Mouse (Mus musculus) cerebellum, adult 2 months (tissue): ENCODE measurements around the gene Fbxo42.

Experiments
- CTCF ChIP-seq: fragments of 200-500 bp; IDR thresholded peaks from 2 replicates; pipeline ENCODE4 v1.5.1; 2011; ENCODE audit warnings: low read depth, mild to moderate bottlenecking, control low read depth, low read length, moderate library complexity, borderline replicate concordance; ENCODE audit not compliant: insufficient read depth
- POLR2A ChIP-seq: fragments of 200-500 bp; IDR thresholded peaks from 2 replicates; pipeline ENCODE4 v1.6.1; 2011; ENCODE audit warnings: low read length, control low read depth, borderline replicate concordance; ENCODE audit not compliant: insufficient read depth

- TF ChIP-seq POLR2A (no peak), CTCF (no peak)
Observed at GRCm38 (mm10) chr4:141235537-141236111, 87.9 kb downstream of the Fbxo42 start.
